Mouse (Mus musculus) gastrocnemius, postnatal 14 days (tissue): ENCODE results near the gene Cdx4. TPM values are rescaled to one million over a fixed set of nuclear protein-coding genes. Genes with fewer than 3 reads are reported as not detected.

Experiments used
- DNase-seq: peaks from one replicate; pipeline ENCODE4 v3.0.0; 2021; ENCODE audit warnings: mixed read lengths
- intact Hi-C: fragments of 180-260 bp; cut with DNase I; formaldehyde crosslinking; loops from one replicate; pipeline ENCODE4 v1.15.1; 2025; ENCODE audit warnings: low total_unique reads
- total RNA-seq, 2 experiments: library from RNA; stranded (reverse); gene quantifications; 2 replicates each; pipeline ENCODE4 v1.2.3; 2021

Gene Cdx4
- total RNA-seq, 2 experiments from 2014 or later = not detected

DNA sequence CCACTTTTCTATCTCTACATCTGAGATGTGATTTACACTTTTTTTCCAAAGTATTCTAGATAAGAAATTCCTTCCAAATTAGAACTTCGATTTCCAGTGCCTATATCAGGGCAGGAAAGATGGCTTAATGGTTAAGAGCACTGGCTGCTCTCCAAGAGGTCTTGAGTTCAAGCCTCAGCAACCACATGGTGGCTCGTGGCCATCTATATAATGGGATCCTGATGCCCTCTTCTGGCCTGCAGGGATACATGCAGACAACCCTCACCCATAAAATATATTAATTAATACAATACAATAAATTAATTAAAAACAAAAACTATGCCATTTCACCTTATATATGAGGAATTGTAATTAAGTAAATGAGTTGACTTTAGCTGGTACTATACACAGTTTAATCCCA, 50.0 kb downstream of the Cdx4 start:
- intact Hi-C loops = loop anchor here (10.0 kb wide), 1 partner anchor 96 kb away; no protein-coding TSS in a partner anchor
- DNase-seq = no peak

DNA sequence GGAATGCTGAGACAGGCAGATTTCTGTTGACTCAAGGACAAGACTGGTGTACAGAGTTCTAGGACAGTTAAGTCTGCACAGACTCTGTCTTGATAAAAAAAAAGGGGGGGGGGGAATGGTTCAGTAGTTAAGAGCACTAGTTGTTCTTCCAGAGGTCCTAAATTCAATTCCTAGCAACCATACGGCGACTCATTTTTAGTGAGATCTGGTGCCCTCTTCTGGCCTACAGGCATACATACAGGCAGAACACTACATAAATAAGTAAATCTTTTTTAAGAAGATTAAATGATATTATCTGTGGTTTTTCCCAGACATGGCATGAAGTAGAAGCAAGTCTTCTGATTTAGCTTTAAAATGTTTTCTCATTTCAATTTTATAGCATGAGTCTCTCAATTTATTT, 50.4 kb downstream of the Cdx4 start:
- DNase-seq = no peak
- intact Hi-C loops = loop anchor here (10.0 kb wide), 1 partner anchor 97 kb away; no protein-coding TSS in a partner anchor

DNA sequence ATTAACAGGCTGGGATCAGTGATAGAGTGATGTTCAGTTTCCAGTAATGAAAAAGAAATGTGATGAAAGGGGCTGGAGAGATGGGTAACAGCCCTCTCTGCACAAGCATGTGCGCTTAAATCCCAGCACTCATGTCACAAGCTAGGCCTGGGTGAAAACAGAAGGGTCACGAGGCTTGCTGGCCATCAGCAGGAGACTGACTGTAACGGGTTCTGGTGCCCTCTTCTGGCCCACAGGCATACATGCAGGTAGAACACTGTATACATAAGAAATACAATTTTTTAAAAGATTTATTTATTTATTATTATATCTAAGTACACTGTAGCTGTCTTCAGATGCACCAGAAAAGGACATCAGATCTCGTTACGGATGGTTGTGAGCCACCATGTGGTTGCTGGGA, 53.1 kb downstream of the Cdx4 start:
- intact Hi-C loops = loop anchor here (10.0 kb wide), 1 partner anchor 99 kb away; no protein-coding TSS in a partner anchor
- no peak for DNase-seq

Other genes starting within 250 kb of the Cdx4 start
- gene Nap1l2, start 134.8 kb upstream of the Cdx4 start, total RNA-seq = not detected
- under 1 TPM; 0.55 to 0.62 TPM for gene Chic1, start 35.1 kb downstream of the Cdx4 start, total RNA-seq
- not detected for gene Tsx, start 93.1 kb downstream of the Cdx4 start, total RNA-seq
- not detected for gene Gm26992, start 100.6 kb downstream of the Cdx4 start, total RNA-seq